Mouse (Mus musculus) right cerebral cortex, postnatal 4 days (tissue): ENCODE results near the gene Slc9a3.

Source experiments
- DNase-seq: peaks from one replicate; pipeline ENCODE4 v3.0.0-alpha.2; 2022

The Slc9a3 gene

GRCm38 (mm10) chr13:74145983-74146622 lies 24.8 kb downstream of the Slc9a3 start:
- no peak for DNase-seq

DNA sequence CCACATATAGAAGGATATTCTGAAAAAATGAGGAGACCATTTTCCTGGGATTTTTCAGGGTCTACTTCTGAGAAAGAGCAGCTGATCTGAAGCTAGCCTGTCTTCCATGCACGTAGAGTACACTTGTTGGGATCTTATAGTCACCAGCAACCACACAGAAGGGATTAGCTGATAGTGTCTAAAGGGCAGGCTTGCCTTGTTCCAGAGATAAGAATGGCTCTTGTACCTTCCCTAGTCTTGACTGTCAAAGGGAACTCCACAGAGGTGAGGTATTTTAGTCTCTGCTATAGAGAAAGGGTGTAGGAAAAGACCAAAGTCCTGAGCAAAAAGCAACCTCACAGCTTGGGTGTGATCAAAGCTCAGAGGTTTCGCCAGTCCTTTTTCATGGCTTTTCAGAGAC lies 26.1 kb downstream of the Slc9a3 start:
- DNase-seq, result no peak

GRCm38 (mm10) chr13:74166348-74167056 lies 45.2 kb downstream of the Slc9a3 start:
- DNase-seq, result peak; percentile 73

DNA sequence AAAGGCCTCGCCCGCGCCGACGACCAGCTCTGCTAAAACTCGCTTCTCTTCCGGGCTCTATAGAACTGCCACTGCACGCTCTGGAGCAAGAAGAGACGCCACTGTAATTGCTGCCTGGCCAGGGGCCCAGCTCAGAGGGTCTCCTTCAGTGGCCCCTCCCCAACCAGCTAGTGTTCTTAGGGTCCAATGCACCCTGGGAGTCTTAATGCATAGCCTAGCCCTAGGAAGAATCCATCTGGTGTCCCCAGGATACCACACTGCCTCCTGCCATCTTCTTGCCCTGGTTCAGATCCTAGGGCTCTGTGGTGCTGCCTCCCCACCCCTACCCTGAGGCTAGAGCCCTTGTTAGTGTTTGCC lies 45.8 kb downstream of the Slc9a3 start:
- DNase-seq, result no peak

DNA sequence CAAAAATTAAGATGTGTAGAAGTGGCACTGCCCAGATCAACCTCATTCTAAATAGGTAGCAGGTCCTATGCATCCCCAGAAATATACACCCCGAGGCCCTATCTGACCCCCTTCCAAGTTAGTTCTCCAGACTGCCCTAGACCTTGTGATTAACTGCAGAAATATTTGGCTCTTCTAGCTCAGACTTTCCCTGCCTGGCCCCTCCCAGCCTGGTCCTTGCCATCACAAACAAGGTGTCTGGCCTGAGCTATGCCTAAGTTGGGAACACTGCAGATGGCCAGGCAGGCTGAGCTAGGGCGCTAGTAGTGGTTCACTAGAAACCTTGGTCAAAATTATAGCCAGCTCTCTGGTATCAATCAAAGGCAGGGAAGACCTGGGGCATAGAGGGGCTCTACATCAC lies 46.2 kb downstream of the Slc9a3 start:
- peak; percentile 5 for DNase-seq

- no peak for DNase-seq
Observed at GRCm38 (mm10) chr13:74169446-74170164, 48.3 kb downstream of the Slc9a3 start.

- DNase-seq, result no peak
Observed at GRCm38 (mm10) chr13:74172036-74172435, 50.8 kb downstream of the Slc9a3 start.

DNA sequence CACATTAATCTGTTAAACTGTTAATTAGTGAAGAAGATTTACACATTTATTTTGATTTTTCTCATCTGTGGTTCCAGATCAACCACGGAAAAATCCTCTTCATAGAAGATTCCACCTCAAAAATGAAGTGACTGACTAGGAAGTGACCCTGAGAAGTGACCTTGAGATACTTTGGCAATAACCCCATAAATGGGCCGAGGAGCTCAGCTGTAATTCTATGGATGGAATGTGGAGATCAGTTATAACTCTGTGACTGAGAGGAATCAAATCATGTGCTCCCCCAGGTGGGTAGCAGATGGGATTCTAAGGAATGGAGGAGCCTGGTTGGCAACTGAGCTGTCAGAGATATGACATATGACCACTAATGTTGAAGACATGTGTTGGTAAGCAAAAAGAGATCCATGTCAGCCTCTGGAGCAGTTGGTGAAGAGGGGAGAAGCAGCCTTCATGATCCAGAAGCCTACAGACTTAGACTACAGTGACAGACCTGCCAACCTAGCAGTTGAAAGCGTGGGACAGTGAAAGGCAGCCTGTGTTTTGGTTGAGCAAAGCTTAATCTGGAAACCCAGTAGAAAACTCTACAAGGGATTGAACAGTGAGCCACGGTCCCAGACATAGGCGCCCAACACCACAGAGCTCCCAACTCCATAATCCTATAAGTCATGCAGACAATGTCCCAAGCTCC lies 61.9 kb downstream of the Slc9a3 start:
- no peak for DNase-seq

DNA sequence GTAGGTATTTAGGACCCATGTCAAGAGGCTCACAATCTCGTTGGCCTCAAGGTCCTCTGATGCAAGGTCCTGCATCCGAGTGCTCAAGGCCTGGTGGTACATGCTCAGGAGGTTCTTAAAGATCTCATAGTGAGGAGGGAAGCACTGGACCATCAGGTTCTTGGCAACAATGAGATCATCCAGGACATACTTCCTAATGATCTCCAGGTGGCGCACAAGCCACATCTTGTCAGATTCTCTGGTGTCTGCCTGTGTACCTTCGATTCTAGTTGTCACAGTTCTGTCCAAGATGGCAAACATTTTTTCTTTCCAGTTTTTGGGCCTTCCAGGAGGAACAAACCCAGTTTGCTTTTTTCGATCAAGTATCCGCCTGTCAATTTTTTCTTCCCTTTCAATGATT lies 71.4 kb downstream of the Slc9a3 start:
- DNase-seq, result no peak

GRCm38 (mm10) chr13:74196451-74196850 lies 75.2 kb downstream of the Slc9a3 start:
- DNase-seq, result no peak

- DNase-seq, result peak; percentile 85
Observed at GRCm38 (mm10) chr13:74208317-74208985, 87.2 kb downstream of the Slc9a3 start, which contains the start of gene Exoc3. Gene Exoc3, minus strand, starts transcription at chr13:74208732.

GRCm38 (mm10) chr13:74208986-74209345 lies 87.7 kb downstream of the Slc9a3 start:
- DNase-seq, result peak; percentile 15

- no peak for DNase-seq
Observed at GRCm38 (mm10) chr13:74218441-74218840, 97.2 kb downstream of the Slc9a3 start.
